Mouse (Mus musculus) thymus, postnatal 4 days (tissue): ENCODE measurements around the gene Asic2.
A peak's percentile ranks its signal among the peaks of the same experiment; 100 is the strongest.

Source experiments
- DNase-seq: peaks from one replicate; pipeline ENCODE4 v3.0.0; 2021

Asic2 gene

GRCm38 (mm10) chr11:81504791-81505430 is 463.3 kb downstream of the Asic2 start:
- DNase-seq: no peak

GRCm38 (mm10) chr11:81501473-81502246 is 466.6 kb downstream of the Asic2 start:
- no peak for DNase-seq

GRCm38 (mm10) chr11:81498990-81499389 is 469.3 kb downstream of the Asic2 start:
- DNase-seq: no peak

DNA sequence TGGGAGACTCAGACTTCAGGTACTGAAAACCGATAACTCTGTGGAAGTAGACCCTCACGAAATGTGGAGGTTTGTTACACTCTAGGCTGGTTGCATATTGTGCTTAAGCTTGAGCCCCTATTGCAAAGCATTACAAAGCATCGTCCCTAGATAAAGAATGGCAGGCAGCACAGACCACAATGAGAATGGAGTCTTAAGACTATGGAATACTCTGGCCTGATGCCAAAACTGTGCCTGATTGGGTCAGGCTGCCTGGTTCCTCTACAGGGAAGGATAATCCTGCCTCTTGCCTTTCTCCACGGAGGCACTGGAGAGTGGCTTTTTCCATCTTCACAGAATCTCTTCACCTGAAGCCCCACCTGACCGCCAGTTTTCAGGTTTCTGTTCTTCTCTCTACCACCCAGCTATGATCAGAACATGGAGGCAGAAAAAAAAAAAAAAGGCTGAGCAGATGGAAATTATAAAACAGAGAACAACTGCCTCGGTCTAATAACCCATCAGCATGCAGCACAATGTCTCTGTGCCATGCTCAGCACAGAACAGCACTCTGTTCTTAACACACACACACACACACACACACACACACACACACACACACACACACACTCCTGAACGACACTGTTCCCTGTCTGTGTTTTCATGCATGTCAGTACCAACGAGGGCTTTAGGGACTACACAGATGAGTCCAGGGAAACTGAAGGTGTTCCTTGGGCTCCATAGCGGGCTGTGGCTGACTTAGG is 470.4 kb downstream of the Asic2 start:
- no peak for DNase-seq

DNA sequence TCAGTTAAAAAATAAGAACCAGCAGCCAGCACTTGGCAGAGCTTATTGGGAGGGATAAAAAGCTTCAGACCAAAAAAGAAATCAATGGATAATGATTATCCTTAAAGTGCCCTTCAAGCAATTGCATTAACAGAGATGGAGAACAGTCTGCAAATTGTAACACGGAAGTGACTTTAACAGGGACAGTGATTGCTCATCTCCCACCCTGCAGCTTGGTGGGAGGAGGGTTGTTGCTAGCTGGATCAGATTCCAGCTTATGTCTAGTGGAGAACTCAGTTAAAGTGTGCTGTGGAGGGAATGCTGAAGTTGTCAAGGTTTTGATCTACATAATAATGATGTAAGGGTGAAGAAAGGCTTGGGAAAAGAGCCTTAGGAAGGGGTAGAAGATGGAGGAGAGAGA is 471.8 kb downstream of the Asic2 start:
- no peak for DNase-seq

GRCm38 (mm10) chr11:81492351-81492750 is 475.9 kb downstream of the Asic2 start:
- DNase-seq: no peak

GRCm38 (mm10) chr11:81489144-81489735 is 479.0 kb downstream of the Asic2 start:
- DNase-seq: no peak

- no peak for DNase-seq
These were observed 479.6 kb downstream of the Asic2 start for GRCm38 (mm10) chr11:81488681-81489080.

GRCm38 (mm10) chr11:81486265-81486940 is 481.9 kb downstream of the Asic2 start:
- peak; percentile 7 for DNase-seq

- DNase-seq: no peak
These were observed 487.1 kb downstream of the Asic2 start for GRCm38 (mm10) chr11:81481198-81481597.

GRCm38 (mm10) chr11:81476231-81476630 is 492.0 kb downstream of the Asic2 start:
- DNase-seq: no peak

- no peak for DNase-seq
These were observed 494.1 kb downstream of the Asic2 start for GRCm38 (mm10) chr11:81474121-81474520.

GRCm38 (mm10) chr11:81462199-81462598 is 506.1 kb downstream of the Asic2 start:
- DNase-seq: no peak

- DNase-seq: no peak
These were observed 506.5 kb downstream of the Asic2 start for GRCm38 (mm10) chr11:81461748-81462147.

- no peak for DNase-seq
These were observed 513.3 kb downstream of the Asic2 start for GRCm38 (mm10) chr11:81454921-81455320.

DNA sequence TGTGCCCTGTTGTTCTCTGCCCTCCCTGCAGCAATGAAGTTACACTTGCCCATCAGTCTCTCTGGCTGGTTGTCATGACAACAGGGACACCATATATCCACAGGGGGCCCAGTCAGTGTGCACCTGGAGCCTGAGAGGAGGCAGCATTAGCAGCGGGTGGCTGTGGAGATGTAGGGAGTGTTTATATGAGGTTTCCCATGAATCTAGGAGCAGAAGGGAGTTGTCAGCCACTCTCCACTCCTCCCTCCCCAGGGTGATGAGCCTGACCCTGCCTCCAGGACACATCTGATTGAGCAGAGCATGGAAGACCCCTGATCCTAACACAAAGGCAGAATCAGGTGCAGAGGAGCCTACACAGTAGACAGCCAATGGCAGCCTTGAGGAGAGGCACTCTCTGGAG is 514.1 kb downstream of the Asic2 start:
- no peak for DNase-seq

GRCm38 (mm10) chr11:81449271-81449705 is 519.0 kb downstream of the Asic2 start:
- DNase-seq: no peak

DNA sequence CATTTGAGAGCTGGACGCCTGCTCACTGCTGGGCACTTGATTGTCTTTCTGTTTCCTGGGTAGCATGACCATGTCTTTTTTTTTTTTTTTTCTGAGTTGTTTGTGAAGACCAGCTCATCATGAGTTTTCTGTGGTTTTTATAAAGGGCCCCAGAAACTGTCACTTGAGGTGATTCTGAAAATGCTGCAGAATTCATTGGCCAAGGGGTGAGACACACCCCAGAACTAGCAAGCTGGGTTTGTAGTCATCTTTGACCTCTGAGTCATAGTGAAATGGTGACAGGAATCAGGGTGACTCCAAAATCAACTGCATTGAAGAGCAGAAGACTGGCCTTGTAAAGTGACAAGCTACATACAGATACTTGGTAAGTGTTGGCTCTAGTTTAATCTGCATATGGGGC is 521.9 kb downstream of the Asic2 start:
- DNase-seq: no peak

DNA sequence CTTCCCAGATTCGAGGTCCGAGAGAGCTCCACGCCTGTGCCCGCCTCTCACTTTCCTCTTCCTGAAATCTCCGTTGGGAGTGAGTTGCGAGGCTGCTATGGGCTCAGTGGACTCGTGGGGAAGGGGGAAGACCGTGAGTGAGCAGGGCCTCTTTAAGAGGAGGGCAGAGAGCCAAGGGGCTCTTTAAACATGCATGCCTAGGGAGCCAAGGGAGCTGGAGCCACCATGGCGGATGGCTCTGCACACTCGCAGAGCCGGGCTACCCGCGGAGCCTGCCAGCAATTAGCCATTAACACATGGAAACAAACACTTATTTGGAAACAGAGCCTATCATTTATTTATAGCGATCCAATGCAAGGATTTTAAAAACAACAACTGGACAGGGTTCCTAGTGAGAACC is 541.4 kb downstream of the Asic2 start:
- no peak for DNase-seq

DNA sequence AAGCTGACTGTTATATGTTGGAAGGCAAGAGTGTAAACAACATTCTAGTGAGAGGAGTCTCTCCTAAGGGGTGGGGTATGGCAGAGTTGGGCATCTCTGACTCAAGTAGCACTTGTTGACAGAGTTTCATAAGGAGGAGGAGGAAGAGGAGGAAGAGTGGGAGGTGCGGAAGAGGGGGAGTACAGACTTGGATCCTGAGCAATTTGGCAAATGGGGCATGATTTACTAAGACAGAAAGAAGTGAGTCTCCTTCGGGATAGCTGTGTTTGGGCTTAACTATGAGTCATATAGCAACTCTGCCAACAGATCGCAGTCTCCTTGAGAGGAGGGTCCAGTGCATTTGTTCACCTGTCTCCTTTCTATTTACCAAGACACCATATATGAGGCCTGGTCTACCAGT is 549.1 kb downstream of the Asic2 start:
- DNase-seq: no peak

DNA sequence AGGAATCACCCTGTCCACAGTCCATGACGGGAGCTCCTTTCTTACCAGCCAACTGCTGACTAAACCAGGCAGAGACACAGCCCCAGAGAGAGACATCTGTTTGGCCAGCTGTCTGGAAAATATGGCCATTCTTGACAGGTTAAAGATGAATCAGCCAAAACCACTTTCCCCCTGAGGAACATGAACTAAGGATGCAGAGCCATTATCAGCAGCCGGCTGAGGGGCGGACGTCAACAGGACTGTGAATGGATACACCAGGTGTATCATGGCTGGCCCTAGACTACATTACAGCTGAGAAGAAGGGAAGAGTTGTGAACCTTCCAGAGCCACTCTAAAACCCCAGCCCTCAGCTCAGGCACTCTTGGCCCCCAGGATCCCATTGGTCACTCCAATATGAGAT is 550.2 kb downstream of the Asic2 start:
- no peak for DNase-seq

DNA sequence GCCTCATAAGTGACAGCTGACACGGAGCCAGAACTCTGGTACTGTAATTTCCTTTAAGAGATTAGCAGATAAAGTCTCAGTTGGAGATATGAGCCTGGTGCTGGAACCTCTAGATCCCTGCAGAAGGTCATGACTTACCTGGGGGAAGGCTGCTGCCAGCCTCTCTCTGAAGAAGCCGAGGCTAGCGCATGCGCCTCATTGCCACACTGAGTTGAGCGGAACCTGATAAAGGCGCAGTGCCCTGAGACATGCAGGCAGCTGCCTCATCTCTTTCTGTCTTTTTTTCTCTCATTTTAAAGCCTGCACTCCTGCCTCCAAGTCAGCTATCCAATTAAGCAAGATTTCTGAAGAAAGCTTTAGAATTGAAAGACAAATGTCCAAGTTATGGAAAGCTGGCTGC is 551.9 kb downstream of the Asic2 start:
- no peak for DNase-seq

GRCm38 (mm10) chr11:81414596-81414995 is 553.7 kb downstream of the Asic2 start:
- DNase-seq: no peak
